Mouse (Mus musculus): ENCODE measurements around the gene Ddx6.

GRCm38 (mm10) chr9:44607306-44607705 lies 2.6 kb downstream of the Ddx6 start:
- TF ChIP-seq POLR2A (IDR thresholded peaks at IDR 0.05; ENCODE audit: low read depth, low read length) = no peak
- TF ChIP-seq CTCF (IDR thresholded peaks at IDR 0.05; ENCODE audit: extremely low read depth, insufficient read length, insufficient replicate concordance, low read depth, low read length) = no peak
